Mouse (Mus musculus): ENCODE data around the gene Cenph. TPM values are rescaled to one million over a fixed set of nuclear protein-coding genes. Genes with fewer than 3 reads are reported as not detected.
A peak's percentile ranks its signal among the peaks of the same experiment; 100 is the strongest.
"Not testable (repeated sequence)": the region's sequence is repeated elsewhere in the genome, so short reads cannot be mapped to it uniquely, and the experiment has no call there.

Cenph gene
- 26.5 and 31.0 TPM in 2 replicates for polyA plus RNA-seq (2015; fragmentation: Nextera tagmentation; extraction: Ambion mirVana)

DNA sequence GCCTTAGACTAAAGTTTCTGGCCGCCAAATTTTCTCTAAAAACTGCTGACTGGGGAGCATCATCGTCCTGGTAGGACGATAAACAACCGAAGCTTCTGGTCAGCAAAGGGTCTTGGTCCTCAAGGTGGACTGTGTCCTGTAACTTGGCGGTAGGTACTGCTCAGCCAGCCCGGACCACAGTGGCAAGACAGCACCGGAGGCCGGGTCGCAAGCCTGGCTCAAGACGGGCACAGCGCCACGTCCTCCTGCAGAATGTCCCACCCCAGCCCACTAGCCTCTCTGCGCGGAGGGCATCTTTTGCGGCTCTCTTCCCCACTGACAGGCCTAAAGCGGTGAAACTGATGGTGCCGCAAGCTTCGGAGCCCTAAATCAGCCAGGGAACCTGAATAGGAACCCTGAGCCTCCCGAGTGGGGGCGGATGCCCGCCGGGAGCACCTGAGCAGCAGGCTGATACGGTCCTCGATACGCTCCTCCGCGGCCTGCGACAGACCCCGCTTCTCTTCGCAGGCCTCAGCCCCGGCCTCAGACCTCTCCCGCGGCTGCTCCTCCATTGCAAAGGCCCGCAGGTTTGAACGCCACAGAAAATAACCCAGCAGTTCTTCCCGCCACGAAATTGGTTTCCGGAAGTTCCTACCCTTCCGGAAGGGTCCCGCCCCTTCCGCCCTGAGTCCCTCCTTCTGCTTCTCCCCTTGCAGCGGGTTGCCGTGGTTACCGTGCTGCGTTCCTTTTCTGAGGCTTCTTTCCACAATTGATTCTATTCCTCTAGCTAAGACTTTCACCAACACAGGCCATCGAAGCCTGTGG, at the start of gene Cenph:
Gene Cenph (minus strand): TSS at position 648 of the 804 bp plus-strand sequence.
- WGBS (ENCODE audit: insufficient replicate concordance) = under 1% methylated on average over 46 of the region's 46 CpGs
- no peaks in the 10 kb centered on the region for H3K27me3 ChIP-seq
- H3K36me3 ChIP-seq (replicated peaks) = peaks cover 65% of the 10 kb centered on the region
- peak within 1 kb of the TSS; percentile 77 for H3K4me3 ChIP-seq (replicated peaks)
- peak within 1 kb of the TSS; percentile 85 for H3K27ac ChIP-seq (replicated peaks)
- peak; percentile 78 for ATAC-seq (ENCODE audit: insufficient read depth)
- no peaks in the 10 kb centered on the region for H3K9me3 ChIP-seq (replicated peaks)
- peaks cover 74% of the 10 kb centered on the region for H3K4me1 ChIP-seq (replicated peaks)
- H3K4me2 ChIP-seq = peak within 1 kb of the TSS; percentile 77
- H3K9ac ChIP-seq = peak within 1 kb of the TSS; percentile 78

DNA sequence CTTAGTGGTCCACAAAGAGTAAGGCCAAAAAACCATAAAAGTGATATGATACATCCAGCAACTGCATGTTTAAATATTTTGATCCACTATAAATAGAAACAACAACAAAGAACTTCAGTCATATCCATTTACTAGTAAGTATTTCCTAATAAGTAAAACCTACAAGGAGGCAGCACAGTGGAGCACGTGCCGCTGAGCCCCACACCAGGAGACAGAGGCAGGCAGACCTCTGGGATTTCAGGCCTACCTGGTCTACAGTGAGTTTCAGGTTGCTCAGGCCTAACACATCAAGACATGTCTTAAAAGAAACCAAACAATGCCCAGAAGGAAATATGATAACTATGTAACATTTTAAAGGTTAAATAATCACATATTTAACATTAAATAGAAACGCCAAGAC, 49.2 kb upstream of the Cenph start:
- H3K4me3 ChIP-seq (replicated peaks) = no peak overlapping the region
- WGBS (ENCODE audit: insufficient replicate concordance) = 92% methylated on average over 3 of the region's 3 CpGs
- peaks cover 83% of the 10 kb centered on the region for H3K36me3 ChIP-seq (replicated peaks)
- no peaks in the 10 kb centered on the region for H3K9me3 ChIP-seq (replicated peaks)
- H3K27ac ChIP-seq (replicated peaks) = no peak overlapping the region
- no peak overlapping the region for H3K4me2 ChIP-seq
- H3K27me3 ChIP-seq = no peaks in the 10 kb centered on the region
- peaks cover 3% of the 10 kb centered on the region for H3K4me1 ChIP-seq (replicated peaks)
- no peak for ATAC-seq (ENCODE audit: insufficient read depth)
- no peak overlapping the region for H3K9ac ChIP-seq

DNA sequence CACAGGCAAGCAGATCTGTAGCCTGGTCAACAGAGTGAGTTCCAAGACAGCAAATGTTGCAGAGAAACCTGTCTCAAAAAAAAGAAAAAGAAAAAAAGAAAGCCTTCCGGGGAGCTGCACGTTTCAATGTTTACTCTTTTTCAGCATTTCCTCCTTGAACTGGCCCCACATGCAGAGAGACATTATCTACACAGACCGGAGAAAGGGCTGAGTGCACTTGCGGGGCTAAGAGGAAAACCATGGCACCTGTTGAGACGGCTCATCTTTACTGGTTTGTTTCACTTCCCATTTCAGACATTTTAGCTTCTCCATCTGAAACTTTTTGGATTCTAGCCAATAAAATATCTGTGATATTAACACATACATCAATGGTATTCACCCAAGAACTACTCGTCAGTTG, 48.6 kb upstream of the Cenph start:
- no peaks in the 10 kb centered on the region; the same call in 1 of the 2 replicates for H3K4me1 ChIP-seq (replicated peaks)
- peaks cover 88% of the 10 kb centered on the region for H3K36me3 ChIP-seq (replicated peaks)
- H3K4me3 ChIP-seq (replicated peaks) = no peak overlapping the region
- 53% methylated on average over 6 of the region's 6 CpGs for WGBS (ENCODE audit: insufficient replicate concordance)
- no peaks in the 10 kb centered on the region for H3K9me3 ChIP-seq (replicated peaks)
- no peak for ATAC-seq (ENCODE audit: insufficient read depth)
- H3K4me2 ChIP-seq = no peak overlapping the region
- H3K27ac ChIP-seq (replicated peaks) = no peak overlapping the region
- H3K27me3 ChIP-seq = no peaks in the 10 kb centered on the region
- H3K9ac ChIP-seq = no peak overlapping the region

DNA sequence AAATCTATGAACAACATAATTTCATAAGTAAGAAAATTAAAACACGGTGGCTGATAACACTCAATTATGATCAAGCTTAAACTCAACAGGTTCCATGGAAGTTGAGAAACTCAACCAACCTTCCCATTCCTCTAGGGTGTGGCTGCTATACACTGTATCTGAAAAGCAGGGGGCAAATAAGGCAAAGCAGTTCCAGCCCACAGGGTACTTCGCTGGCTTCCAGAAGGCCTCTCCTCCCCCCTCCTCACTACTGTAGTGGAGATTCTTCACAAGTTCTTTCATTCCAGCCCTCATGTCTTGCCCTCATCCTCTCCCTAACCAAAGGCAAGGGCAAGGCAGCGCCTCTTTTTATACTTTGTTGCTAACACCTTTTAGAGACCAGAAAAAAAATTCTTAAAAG, 48.2 kb upstream of the Cenph start:
- no peak overlapping the region for H3K9ac ChIP-seq
- no peak overlapping the region for H3K27ac ChIP-seq (replicated peaks)
- H3K4me1 ChIP-seq (replicated peaks) = no peaks in the 10 kb centered on the region
- H3K27me3 ChIP-seq = no peaks in the 10 kb centered on the region
- no peak overlapping the region for H3K4me2 ChIP-seq
- peaks cover 89% of the 10 kb centered on the region for H3K36me3 ChIP-seq (replicated peaks)
- 86% methylated on average over 3 of the region's 3 CpGs for WGBS (ENCODE audit: insufficient replicate concordance)
- no peaks in the 10 kb centered on the region for H3K9me3 ChIP-seq (replicated peaks)
- H3K4me3 ChIP-seq (replicated peaks) = no peak overlapping the region
- no peak for ATAC-seq (ENCODE audit: insufficient read depth)

DNA sequence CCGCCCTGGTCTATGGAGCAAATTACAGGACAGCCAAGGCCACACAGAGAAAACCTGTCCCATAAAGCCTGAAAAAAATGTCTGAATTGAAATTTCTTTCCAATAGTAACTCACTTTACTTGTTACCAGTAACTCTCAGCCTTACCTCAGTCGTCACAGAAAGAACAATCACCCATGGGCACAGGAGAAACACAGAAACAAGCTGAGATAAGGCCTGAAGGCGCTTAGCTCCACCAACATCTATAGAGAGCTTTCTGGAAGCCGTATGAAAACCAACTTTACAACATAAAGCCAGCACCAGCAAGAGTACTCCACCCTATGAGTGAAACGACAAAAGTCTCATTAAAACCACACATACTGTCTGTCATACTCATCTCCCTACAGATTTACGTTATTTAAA, 38.8 kb upstream of the Cenph start:
- Histone ChIP-seq H3K27ac (replicated peaks) (no peak overlapping the region), H3K27me3 (no peaks in the 10 kb centered on the region), H3K9ac (no peak overlapping the region), H3K9me3 (replicated peaks) (no peaks in the 10 kb centered on the region), H3K4me3 (replicated peaks) (no peak overlapping the region), H3K36me3 (replicated peaks) (peaks cover 76% of the 10 kb centered on the region), H3K4me2 (no peak overlapping the region), H3K4me1 (replicated peaks) (no peaks in the 10 kb centered on the region)
- no peak for ATAC-seq (ENCODE audit: insufficient read depth)
- 72% methylated on average over 6 of the region's 6 CpGs for WGBS (ENCODE audit: insufficient replicate concordance)

DNA sequence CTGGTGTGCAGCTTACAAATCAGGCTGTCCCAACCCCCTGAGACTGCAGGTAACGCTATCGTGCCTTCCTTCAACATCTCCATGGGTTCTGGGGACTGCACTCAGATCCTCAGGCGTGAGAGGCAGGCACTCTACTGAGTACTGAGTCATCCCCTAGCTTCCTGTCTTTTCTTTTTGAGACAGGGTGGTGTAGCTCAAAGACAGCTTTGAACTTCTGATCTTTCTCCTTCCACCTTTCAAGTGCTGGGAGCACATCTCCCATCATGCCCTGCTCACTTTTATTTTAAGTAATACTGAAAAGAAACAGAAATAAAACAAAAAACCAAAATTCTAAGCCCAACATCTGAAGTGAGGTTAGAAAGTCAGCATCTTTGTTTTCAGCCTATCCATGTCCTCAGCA, 30.1 kb upstream of the Cenph start:
- no peak overlapping the region for H3K4me3 ChIP-seq (replicated peaks)
- H3K4me2 ChIP-seq = no peak overlapping the region
- no peaks in the 10 kb centered on the region for H3K27me3 ChIP-seq
- H3K9me3 ChIP-seq (replicated peaks) = no peaks in the 10 kb centered on the region
- H3K4me1 ChIP-seq (replicated peaks) = no peaks in the 10 kb centered on the region
- peaks cover 80% of the 10 kb centered on the region for H3K36me3 ChIP-seq (replicated peaks)
- H3K9ac ChIP-seq = no peak overlapping the region
- H3K27ac ChIP-seq (replicated peaks) = no peak overlapping the region
- WGBS (ENCODE audit: insufficient replicate concordance) = 86% methylated on average over 3 of the region's 3 CpGs
- no peak for ATAC-seq (ENCODE audit: insufficient read depth)

DNA sequence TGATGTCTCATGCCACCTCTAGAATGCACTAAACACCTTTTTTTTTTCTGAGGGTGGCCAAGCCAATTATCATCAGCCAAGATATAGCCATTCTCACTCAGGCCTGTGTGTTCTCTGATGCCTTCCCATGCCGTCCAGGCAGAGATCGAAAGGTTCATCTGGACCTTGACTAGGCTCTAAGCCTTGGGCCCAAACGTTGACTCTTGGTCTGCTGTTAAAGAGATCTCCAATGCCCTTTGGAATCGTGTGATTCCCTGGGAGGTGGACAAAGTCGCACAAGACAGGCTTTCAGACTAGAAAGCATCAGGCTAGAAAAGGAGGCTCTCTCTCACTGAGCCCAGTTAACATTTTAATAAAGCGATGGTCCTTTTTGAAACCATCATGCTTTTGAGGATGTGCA, 21.5 kb upstream of the Cenph start:
- Histone ChIP-seq H3K9ac (no peak overlapping the region), H3K27ac (replicated peaks) (no peak overlapping the region), H3K36me3 (replicated peaks) (peaks cover 15% of the 10 kb centered on the region), H3K4me3 (replicated peaks) (no peak overlapping the region), H3K4me1 (replicated peaks) (no peaks in the 10 kb centered on the region), H3K27me3 (no peaks in the 10 kb centered on the region), H3K4me2 (no peak overlapping the region), H3K9me3 (replicated peaks) (no peaks in the 10 kb centered on the region)
- ATAC-seq (ENCODE audit: insufficient read depth) = no peak
- WGBS (ENCODE audit: insufficient replicate concordance) = 72% methylated on average over 6 of the region's 6 CpGs

DNA sequence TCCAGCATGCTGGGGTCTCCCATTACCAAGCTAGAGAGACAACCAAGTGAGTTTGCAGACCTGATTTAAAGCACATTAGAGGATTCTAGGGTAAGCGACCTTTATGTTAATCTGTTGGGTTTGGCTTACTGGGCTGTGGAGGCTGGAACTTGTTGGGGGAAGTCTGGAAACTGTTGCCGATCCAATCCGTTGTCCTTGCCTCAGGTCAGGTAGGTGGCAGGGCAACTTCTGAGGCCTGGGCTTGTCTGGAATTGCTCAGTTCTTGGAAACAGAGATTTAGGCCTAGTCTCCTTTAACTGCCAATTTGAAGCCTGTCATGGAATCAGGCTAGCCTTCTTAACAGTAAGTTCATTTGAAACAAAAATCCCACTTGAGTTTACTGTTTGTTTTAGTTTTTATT, 13.4 kb upstream of the Cenph start:
- no peaks in the 10 kb centered on the region for H3K9me3 ChIP-seq (replicated peaks)
- no peak overlapping the region for H3K4me3 ChIP-seq (replicated peaks)
- H3K4me1 ChIP-seq (replicated peaks) = peaks cover 22% of the 10 kb centered on the region
- no peaks in the 10 kb centered on the region for H3K27me3 ChIP-seq
- ATAC-seq (ENCODE audit: insufficient read depth) = no peak
- H3K9ac ChIP-seq = no peak overlapping the region
- peaks cover 13% of the 10 kb centered on the region for H3K36me3 ChIP-seq (replicated peaks)
- no peak overlapping the region for H3K4me2 ChIP-seq
- no peak overlapping the region for H3K27ac ChIP-seq (replicated peaks)
- WGBS (ENCODE audit: insufficient replicate concordance) = 79% methylated on average over 3 of the region's 3 CpGs

DNA sequence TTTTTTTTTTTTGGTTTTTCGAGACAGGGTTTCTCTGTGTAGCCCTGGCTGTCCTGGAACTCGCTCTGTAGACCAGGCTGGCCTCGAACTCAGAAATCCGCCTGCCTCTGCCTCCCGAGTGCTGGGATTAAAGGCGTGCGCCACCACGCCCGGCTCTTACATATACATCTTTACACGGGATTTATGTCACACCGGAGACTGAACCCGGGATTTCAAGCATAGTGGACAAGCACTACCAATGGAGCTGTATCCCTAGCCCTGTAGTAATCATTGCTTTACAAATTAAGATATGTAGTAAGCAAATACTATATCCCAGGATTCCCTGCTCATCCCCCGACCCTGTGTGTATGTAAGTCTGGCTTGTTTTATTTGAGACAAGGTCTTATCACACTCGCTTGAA, 12.4 kb upstream of the Cenph start:
- not testable (repeated sequence) for H3K9ac ChIP-seq; H3K27ac ChIP-seq (replicated peaks); H3K4me3 ChIP-seq (replicated peaks); ATAC-seq (ENCODE audit: insufficient read depth); H3K27me3 ChIP-seq; H3K4me2 ChIP-seq; H3K9me3 ChIP-seq (replicated peaks)
- H3K36me3 ChIP-seq (replicated peaks) = peaks cover 23% of the 10 kb centered on the region
- H3K4me1 ChIP-seq (replicated peaks) = peaks cover 33% of the 10 kb centered on the region
- WGBS (ENCODE audit: insufficient replicate concordance) = 81% methylated on average over 13 of the region's 14 CpGs

DNA sequence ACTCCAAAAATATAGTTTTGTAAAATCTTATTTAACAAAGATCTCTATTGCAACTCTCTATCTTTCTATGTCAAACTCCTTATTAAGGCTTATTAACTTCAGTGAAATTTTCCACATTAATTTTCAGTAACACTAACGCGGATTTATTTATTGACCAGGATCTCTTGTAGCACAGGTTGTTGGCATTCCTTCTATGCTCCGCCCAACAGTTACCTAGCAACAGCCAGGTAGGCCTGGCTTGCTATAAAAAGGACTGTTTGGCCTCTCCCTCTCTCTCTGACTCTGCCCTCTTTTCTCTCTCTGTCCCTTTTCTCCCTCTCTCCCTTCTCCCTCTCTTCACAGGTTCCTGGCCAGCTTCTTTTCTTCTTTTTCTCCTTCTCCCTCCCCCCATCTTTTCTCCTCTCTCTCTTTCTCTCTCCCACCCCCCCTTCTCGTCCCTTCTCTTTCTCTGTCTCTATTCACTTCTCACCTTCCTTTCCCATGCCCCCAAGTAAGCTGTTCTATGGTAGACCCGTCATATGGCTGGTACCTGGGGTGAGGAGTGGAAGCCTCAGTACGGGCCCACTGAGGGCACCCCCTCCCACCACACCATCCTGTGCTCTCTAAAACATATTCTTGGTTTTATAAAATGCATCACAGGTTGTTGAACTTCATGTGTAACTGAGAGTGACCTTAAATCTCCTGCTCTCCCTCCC, 11.8 kb upstream of the Cenph start:
- Histone ChIP-seq H3K4me1 (replicated peaks) (peaks cover 37% of the 10 kb centered on the region), H3K36me3 (replicated peaks) (peaks cover 29% of the 10 kb centered on the region), H3K27me3 (no peaks in the 10 kb centered on the region), H3K4me2 (no peak overlapping the region), H3K9me3 (replicated peaks) (no peaks in the 10 kb centered on the region), H3K27ac (replicated peaks) (no peak overlapping the region), H3K4me3 (replicated peaks) (no peak overlapping the region), H3K9ac (no peak overlapping the region)
- 85% methylated on average over 6 of the region's 6 CpGs for WGBS (ENCODE audit: insufficient replicate concordance)
- no peak for ATAC-seq (ENCODE audit: insufficient read depth)

DNA sequence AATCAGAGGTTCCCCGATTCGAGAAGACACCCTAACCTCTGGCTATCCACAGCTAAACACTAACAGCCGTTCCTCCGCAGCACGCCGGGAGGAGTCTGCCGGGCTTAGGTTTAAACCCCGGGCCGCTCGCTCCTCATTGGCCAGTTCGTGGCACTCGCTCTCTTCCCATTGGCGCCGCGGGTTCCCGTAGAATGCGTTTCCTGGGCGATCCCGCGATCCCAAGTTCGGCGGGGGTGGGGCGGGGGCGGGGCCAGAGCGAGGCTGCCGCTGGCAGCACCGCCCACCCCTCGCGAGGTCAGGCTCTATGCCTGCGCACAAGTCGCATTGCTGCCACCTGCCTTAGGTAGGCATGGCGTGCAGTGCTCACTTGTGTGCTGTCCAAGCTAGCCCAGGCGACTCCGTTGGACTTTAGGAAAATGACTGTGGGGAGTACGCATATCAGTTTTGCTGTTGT, 10.7 kb upstream of the Cenph start, which contains the start of gene Ccnb1:
Gene Ccnb1 (minus strand): TSS at position 157 of the 454 bp plus-strand sequence.
- H3K4me3 ChIP-seq (replicated peaks) = peak within 1 kb of the TSS; percentile 80
- WGBS (ENCODE audit: insufficient replicate concordance) = under 1% methylated on average over 35 of the region's 35 CpGs
- H3K27me3 ChIP-seq = no peaks in the 10 kb centered on the region
- H3K4me1 ChIP-seq (replicated peaks) = peaks cover 42% of the 10 kb centered on the region
- H3K36me3 ChIP-seq (replicated peaks) = peaks cover 40% of the 10 kb centered on the region
- H3K27ac ChIP-seq (replicated peaks) = peak within 1 kb of the TSS; percentile 90
- peak; percentile 98 for ATAC-seq (ENCODE audit: insufficient read depth)
- H3K9ac ChIP-seq = peak within 1 kb of the TSS; percentile 86
- H3K4me2 ChIP-seq = peak within 1 kb of the TSS; percentile 80
- H3K9me3 ChIP-seq (replicated peaks) = no peaks in the 10 kb centered on the region

Data from liver, embryonic 15.5 days (tissue).